Mouse (Mus musculus) bone marrow macrophage, adult 2 months (primary cell): ENCODE data around the gene Kif5c.

Experiments
- CTCF ChIP-seq: IDR thresholded peaks from 2 replicates; pipeline ENCODE4 v1.5.1; 2012; ENCODE audit warnings: low read depth, mild to moderate bottlenecking, low read length, moderate library complexity
- POLR2A ChIP-seq: IDR thresholded peaks from 2 replicates; pipeline ENCODE4 v1.6.1; 2012; ENCODE audit warnings: mild to moderate bottlenecking, low read depth, low read length, borderline replicate concordance

DNA sequence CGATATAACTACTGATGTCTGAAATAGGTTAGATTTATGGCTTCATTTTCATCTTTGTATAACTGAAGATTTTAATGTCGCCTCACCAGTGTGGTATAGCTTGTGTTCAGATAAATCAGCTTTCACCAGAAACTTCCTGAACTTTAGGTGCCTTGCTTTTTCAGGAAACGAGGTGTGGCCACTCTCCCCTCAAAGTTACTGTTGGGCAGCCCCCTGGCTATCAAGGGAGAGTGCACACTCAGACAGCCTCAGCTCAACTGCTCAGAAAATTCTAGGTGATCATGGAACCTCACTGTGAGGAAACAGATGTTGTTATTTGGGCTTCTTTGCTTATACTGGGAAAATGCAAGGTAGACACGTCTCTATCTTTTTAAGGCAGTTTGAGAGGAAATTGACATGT lies 194.1 kb downstream of the Kif5c start:
- TF ChIP-seq POLR2A (no peak), CTCF (no peak)
